Mouse (Mus musculus): ENCODE measurements at regions not wholly inside any gene's neighbourhood (a gene's known extent, or its start where the extent isn't known, plus 50 kb on each side); places are given as distances from the start of the nearest gene placed in this dataset.
"Not testable (repeated sequence)": the region's sequence is repeated elsewhere in the genome, so short reads cannot be mapped to it uniquely, and the experiment has no call there.

DNA sequence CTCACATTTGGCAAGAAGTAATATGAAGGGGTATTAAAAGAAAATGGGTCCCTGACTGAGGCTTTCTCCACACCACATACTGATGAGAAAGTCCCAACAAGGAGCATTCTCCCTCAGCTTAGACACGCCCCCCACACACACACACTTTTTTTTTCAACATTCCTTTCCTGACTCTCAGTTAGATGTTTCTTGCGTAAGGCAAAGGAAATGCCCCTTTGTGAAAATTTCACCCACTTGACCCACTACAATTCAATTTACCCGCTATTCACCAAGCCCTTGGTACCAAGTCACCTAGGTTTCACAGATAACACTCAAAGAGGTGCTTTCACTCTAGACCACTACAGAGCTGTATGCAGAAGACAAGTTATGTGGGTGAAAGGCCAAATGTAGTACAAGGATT, 488.3 kb upstream of the Smim15 start:
- Histone ChIP-seq H3K4me3 (ENCODE audit: low read depth, low read length) (no peak overlapping the region), H3K27me3 (ENCODE audit: insufficient read depth, low read length) (no peaks in the 10 kb centered on the region), H3K27ac (ENCODE audit: low read depth) (no peak overlapping the region), H3K9ac (no peak overlapping the region), H3K4me2 (no peak overlapping the region), H3K4me1 (ENCODE audit: insufficient read depth) (no peaks in the 10 kb centered on the region), H3K9me3 (ENCODE audit: low read depth, low read length) (no peaks in the 10 kb centered on the region), H3K36me3 (ENCODE audit: insufficient read depth) (no peaks in the 10 kb centered on the region)
- TF ChIP-seq CTCF (IDR thresholded peaks at IDR 0.05; ENCODE audit: low read depth) = no peak
- peak; percentile 21 for DNase-seq
- WGBS = 52% methylated on average over 3 of the region's 3 CpGs
- no peak for ATAC-seq (ENCODE audit: insufficient read depth)

DNA sequence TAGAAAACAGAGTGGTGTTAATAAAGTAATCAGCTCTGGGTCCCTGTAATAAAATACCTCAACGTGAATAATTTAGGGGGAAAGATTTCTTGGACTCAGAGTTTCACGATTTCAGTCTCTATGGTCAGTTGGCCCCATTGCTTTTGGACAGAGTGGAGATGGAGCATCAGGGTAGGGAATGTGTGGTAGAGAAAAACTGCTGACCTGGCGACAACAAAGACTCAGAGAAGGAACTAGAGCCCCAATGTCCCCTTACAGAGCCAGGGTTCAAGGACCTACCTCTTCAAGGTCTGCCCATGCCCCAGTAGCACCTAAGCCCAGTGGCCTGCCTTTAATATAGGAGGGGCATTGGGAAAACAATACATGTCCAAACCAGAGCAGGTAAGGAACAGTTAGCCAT, 490.2 kb upstream of the Smim15 start:
- Histone ChIP-seq H3K4me2 (no peak overlapping the region), H3K36me3 (ENCODE audit: insufficient read depth) (no peaks in the 10 kb centered on the region), H3K4me1 (ENCODE audit: insufficient read depth) (no peaks in the 10 kb centered on the region), H3K9me3 (ENCODE audit: low read depth, low read length) (no peaks in the 10 kb centered on the region), H3K27ac (ENCODE audit: low read depth) (no peak overlapping the region), H3K9ac (no peak overlapping the region), H3K27me3 (ENCODE audit: insufficient read depth, low read length) (no peaks in the 10 kb centered on the region), H3K4me3 (ENCODE audit: low read depth, low read length) (no peak overlapping the region)
- ATAC-seq (ENCODE audit: insufficient read depth) = no peak
- 74% methylated on average over 3 of the region's 3 CpGs for WGBS
- no peak for TF ChIP-seq CTCF (IDR thresholded peaks at IDR 0.05; ENCODE audit: low read depth)
- DNase-seq = no peak

DNA sequence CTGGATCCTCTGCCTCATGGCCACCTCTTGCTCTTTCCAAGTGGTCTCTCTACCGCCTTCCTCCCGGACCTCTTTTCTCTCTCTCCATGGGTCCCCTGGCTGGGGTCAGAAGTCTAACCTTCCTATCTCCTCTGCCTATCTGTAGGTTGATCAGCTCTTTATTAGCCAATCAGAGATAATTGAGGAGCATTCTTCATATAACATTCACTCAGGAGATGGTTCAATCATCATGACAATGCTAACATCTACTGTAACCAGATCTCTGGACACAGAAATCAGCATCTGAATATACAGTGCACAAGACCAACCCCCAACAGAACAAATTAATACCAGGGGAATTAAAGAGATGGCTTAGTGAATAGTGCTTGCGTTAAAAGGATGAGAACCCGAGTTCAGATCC, 492.1 kb upstream of the Smim15 start:
- H3K9ac ChIP-seq = no peak overlapping the region
- no peaks in the 10 kb centered on the region for H3K27me3 ChIP-seq (ENCODE audit: insufficient read depth, low read length)
- no peak for ATAC-seq (ENCODE audit: insufficient read depth)
- H3K4me2 ChIP-seq = no peak overlapping the region
- no peaks in the 10 kb centered on the region for H3K36me3 ChIP-seq (ENCODE audit: insufficient read depth)
- H3K27ac ChIP-seq (ENCODE audit: low read depth) = no peak overlapping the region
- H3K4me1 ChIP-seq (ENCODE audit: insufficient read depth) = no peaks in the 10 kb centered on the region
- 91% methylated on average over 4 of the region's 4 CpGs for WGBS
- TF ChIP-seq CTCF (IDR thresholded peaks at IDR 0.05; ENCODE audit: low read depth) = no peak
- H3K9me3 ChIP-seq (ENCODE audit: low read depth, low read length) = no peaks in the 10 kb centered on the region
- no peak for DNase-seq
- no peak overlapping the region for H3K4me3 ChIP-seq (ENCODE audit: low read depth, low read length)

GRCm38 (mm10) chr13:107549995-107550394, 494.3 kb upstream of the Smim15 start:
- H3K4me1 ChIP-seq (ENCODE audit: insufficient read depth); H3K9ac ChIP-seq; DNase-seq; H3K27ac ChIP-seq (ENCODE audit: low read depth); ATAC-seq (ENCODE audit: insufficient read depth); H3K36me3 ChIP-seq (ENCODE audit: insufficient read depth); H3K4me2 ChIP-seq; H3K9me3 ChIP-seq (ENCODE audit: low read depth, low read length); H3K27me3 ChIP-seq (ENCODE audit: insufficient read depth, low read length); H3K4me3 ChIP-seq (ENCODE audit: low read depth, low read length): not testable (repeated sequence)
- 94% methylated on average over 7 of the region's 7 CpGs for WGBS

- Histone ChIP-seq H3K4me1 (ENCODE audit: insufficient read depth) (no peaks in the 10 kb centered on the region), H3K27me3 (ENCODE audit: insufficient read depth, low read length) (no peaks in the 10 kb centered on the region), H3K36me3 (ENCODE audit: insufficient read depth) (no peaks in the 10 kb centered on the region), H3K9ac (no peak overlapping the region), H3K9me3 (ENCODE audit: low read depth, low read length) (no peaks in the 10 kb centered on the region), H3K4me2 (no peak overlapping the region), H3K27ac (ENCODE audit: low read depth) (no peak overlapping the region), H3K4me3 (ENCODE audit: low read depth, low read length) (no peak overlapping the region)
- WGBS = 85% methylated on average over 7 of the region's 7 CpGs
- TF ChIP-seq CTCF (IDR thresholded peaks at IDR 0.05; ENCODE audit: low read depth) = no peak
- no peak for ATAC-seq (ENCODE audit: insufficient read depth)
- DNase-seq = no peak
Measured at GRCm38 (mm10) chr13:107547073-107547472, 497.2 kb upstream of the Smim15 start.

GRCm38 (mm10) chr13:107546181-107546900, 497.9 kb upstream of the Smim15 start:
- Histone ChIP-seq H3K4me1 (ENCODE audit: insufficient read depth) (0 out of 2 replicates have a peak, but pooled peaks cover 5% of the 10 kb centered on the region), H3K27ac (ENCODE audit: low read depth) (no peak overlapping the region), H3K4me2 (no peak overlapping the region), H3K36me3 (ENCODE audit: insufficient read depth) (no peaks in the 10 kb centered on the region), H3K27me3 (ENCODE audit: insufficient read depth, low read length) (no peaks in the 10 kb centered on the region), H3K4me3 (ENCODE audit: low read depth, low read length) (no peak overlapping the region), H3K9ac (no peak overlapping the region), H3K9me3 (ENCODE audit: low read depth, low read length) (no peaks in the 10 kb centered on the region)
- TF ChIP-seq CTCF (IDR thresholded peaks at IDR 0.05; ENCODE audit: low read depth) = no peak
- DNase-seq (peak; percentile 44), ATAC-seq (ENCODE audit: insufficient read depth) (no peak)
- WGBS = 41% methylated on average over 10 of the region's 10 CpGs

- no peak for TF ChIP-seq CTCF (IDR thresholded peaks at IDR 0.05; ENCODE audit: low read depth)
- Histone ChIP-seq H3K27me3 (ENCODE audit: insufficient read depth, low read length) (no peaks in the 10 kb centered on the region), H3K4me3 (ENCODE audit: low read depth, low read length) (no peak overlapping the region), H3K4me2 (no peak overlapping the region), H3K4me1 (ENCODE audit: insufficient read depth) (0 out of 2 replicates have a peak, but pooled peaks cover 8% of the 10 kb centered on the region), H3K9me3 (ENCODE audit: low read depth, low read length) (no peaks in the 10 kb centered on the region), H3K9ac (no peak overlapping the region), H3K27ac (ENCODE audit: low read depth) (no peak overlapping the region), H3K36me3 (ENCODE audit: insufficient read depth) (no peaks in the 10 kb centered on the region)
- ATAC-seq (ENCODE audit: insufficient read depth) (peak; percentile 63; the same call in 1 of the 2 replicates), DNase-seq (peak; percentile 61)
- 17% methylated on average over 2 of the region's 2 CpGs for WGBS
Measured at GRCm38 (mm10) chr13:107541635-107541955, 502.7 kb upstream of the Smim15 start.

All from lung, embryonic 14.5 days (tissue).